Mouse (Mus musculus): ENCODE measurements around the gene Epb41.

The Epb41 gene

GRCm38 (mm10) chr4:131888564-131888963 is 186.6 kb downstream of the Epb41 start:
- 84% methylated on average over 1 of the region's 1 CpGs for WGBS

- 48% methylated on average over 6 of the region's 6 CpGs for whole genome bisulfite sequencing
Observed at GRCm38 (mm10) chr4:131885376-131885775, 189.7 kb downstream of the Epb41 start.

GRCm38 (mm10) chr4:131883571-131883970 is 191.6 kb downstream of the Epb41 start:
- 56% methylated on average over 6 of the region's 6 CpGs for WGBS

- 58% methylated on average over 7 of the region's 7 CpGs for WGBS
Observed at GRCm38 (mm10) chr4:131881306-131881705, 193.8 kb downstream of the Epb41 start.

- 41% methylated on average over 1 of the region's 1 CpGs for WGBS
Observed at GRCm38 (mm10) chr4:131879692-131880091, 195.4 kb downstream of the Epb41 start.

- WGBS: 58% methylated on average over 2 of the region's 2 CpGs
Observed at GRCm38 (mm10) chr4:131876836-131877235, 198.3 kb downstream of the Epb41 start.

- WGBS: 39% methylated on average over 3 of the region's 3 CpGs
Observed at GRCm38 (mm10) chr4:131875242-131875641, 199.9 kb downstream of the Epb41 start.

- WGBS: 1% methylated on average over 11 of the region's 11 CpGs
Observed at GRCm38 (mm10) chr4:131874567-131874966, 200.6 kb downstream of the Epb41 start.

GRCm38 (mm10) chr4:131874169-131874536 is 201.0 kb downstream of the Epb41 start:
- WGBS: under 1% methylated on average over 20 of the region's 20 CpGs

Measured in cerebral cortex, adult 2 months (tissue).